14 mouse cellular contexts compared by ENCODE assay signal in the genomic region with DNA sequence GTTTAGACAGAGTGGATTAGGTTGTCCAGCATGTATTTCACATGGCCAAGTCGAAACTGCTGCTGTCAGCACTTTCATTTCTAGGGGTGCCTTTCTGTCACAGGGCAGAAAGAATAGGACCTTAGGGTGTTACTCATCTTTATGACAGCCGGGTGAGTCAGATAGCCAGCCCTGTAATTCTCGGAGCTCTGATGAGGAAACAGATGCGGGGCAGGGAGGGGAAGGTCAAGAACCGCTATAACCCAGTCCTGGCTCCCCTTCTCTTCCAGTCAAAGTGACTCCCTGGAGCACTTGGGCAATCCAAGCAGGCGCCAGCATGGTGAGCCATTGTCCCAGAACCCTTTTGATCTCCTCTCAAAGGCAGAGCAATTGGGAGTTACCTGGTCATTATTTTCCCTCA.
DNase-seq lines count a peak whose midpoint lies in the region; ATAC-seq lines count a peak whose summit lies in the region.
"Had no signal": no experiment of that assay in that cellular context is flagged by ENCODE, and none has a peak within 500 bp of the region (broad histone marks: within the 10 kb centered on the region; RNA-seq: fewer than 3 reads in every experiment).

No protein-coding gene starts in this region.

- H3K27me3 ChIP-seq in liver, embryonic 13.5 days: no peaks in the 10 kb centered on the region
- H3K27me3 ChIP-seq: forebrain, embryonic 15.5 days; limb, embryonic 13.5 days; neural tube, embryonic 12.5 days; stomach, embryonic 15.5 days had no signal

- peak; percentile 4 for DNase-seq in urinary bladder, postnatal 14 days (ENCODE audit: low spot score)
- DNase-seq in urinary bladder, adult 18-20 months (ENCODE audit: low spot score in 2 of 2): no peak
- peak; percentile 55 for DNase-seq in adrenal gland, postnatal 10 days
- peak; percentile 26 for DNase-seq in liver, embryonic 13.5 days
- DNase-seq in yolk sac, embryonic 10.5 days (ENCODE audit: low spot score): no peak
- DNase-seq in right cerebral cortex, postnatal 10 days (ENCODE audit: low spot score in 2 of 2): no peak
- DNase-seq in spleen, adult 18-20 months: no peak
- DNase-seq: right cerebral cortex, adult 18-20 months had no signal

- H3K4me3 ChIP-seq in liver, embryonic 13.5 days (replicated peaks): no peak overlapping the region; the same call in 1 of the 2 replicates
- H3K4me3 ChIP-seq: forebrain, embryonic 15.5 days; hindbrain, embryonic 10.5 days; layer of hippocampus, adult 2 months; limb, embryonic 13.5 days; neural tube, embryonic 12.5 days; stomach, embryonic 15.5 days had no signal

- no peak overlapping the region for H3K27ac ChIP-seq in liver, embryonic 13.5 days
- H3K27ac ChIP-seq: forebrain, embryonic 15.5 days; hindbrain, embryonic 10.5 days; layer of hippocampus, adult 2 months; limb, embryonic 13.5 days; neural tube, embryonic 12.5 days; stomach, embryonic 15.5 days had no signal

- no peak for ATAC-seq in liver, embryonic 13.5 days (ENCODE audit: low read depth)
- ATAC-seq: forebrain, embryonic 15.5 days had no signal

- H3K36me3 ChIP-seq in liver, embryonic 13.5 days: no peaks in the 10 kb centered on the region
- H3K36me3 ChIP-seq: forebrain, embryonic 15.5 days; hindbrain, embryonic 10.5 days; limb, embryonic 13.5 days; neural tube, embryonic 12.5 days; stomach, embryonic 15.5 days had no signal

- peak overlapping the region; percentile 12 for H3K4me2 ChIP-seq in liver, embryonic 13.5 days
- H3K4me2 ChIP-seq: forebrain, embryonic 15.5 days; limb, embryonic 13.5 days; neural tube, embryonic 12.5 days; stomach, embryonic 15.5 days had no signal

- peaks cover 53% of the 10 kb centered on the region for H3K4me1 ChIP-seq in liver, embryonic 13.5 days (replicated peaks)
- H3K4me1 ChIP-seq: forebrain, embryonic 15.5 days had no signal

- WGBS in liver, embryonic 13.5 days (ENCODE audit: insufficient replicate concordance): 29% methylated on average over 6 of the region's 6 CpGs

- H3K9me3 ChIP-seq in liver, embryonic 13.5 days (replicated peaks): no peaks in the 10 kb centered on the region
- H3K9me3 ChIP-seq: forebrain, embryonic 15.5 days; hindbrain, embryonic 10.5 days; limb, embryonic 13.5 days; neural tube, embryonic 12.5 days; stomach, embryonic 15.5 days had no signal

- no peak overlapping the region for H3K9ac ChIP-seq in liver, embryonic 13.5 days
- H3K9ac ChIP-seq: forebrain, embryonic 15.5 days; limb, embryonic 13.5 days; neural tube, embryonic 12.5 days; stomach, embryonic 15.5 days had no signal

Comparison
In these comparisons a context has a peak if more than half of its experiments do, and no peak if none do; other contexts are left out.
1. DNase-seq: peak in urinary bladder, postnatal 14 days (single experiment), adrenal gland, postnatal 10 days (single experiment) and liver, embryonic 13.5 days (single experiment); none in urinary bladder, adult 18-20 months (0 of 2), yolk sac, embryonic 10.5 days (single experiment), right cerebral cortex, postnatal 10 days (0 of 2) and spleen, adult 18-20 months (0 of 2).